8 mouse cellular contexts compared by ENCODE assay signal in genomic region chr1:59687493-59687892, GRCm38 (mm10). TPM values are rescaled to one million over a fixed set of nuclear protein-coding genes. Genes with fewer than 3 reads are reported as not detected.
DNase-seq lines count a peak whose midpoint lies in the region; ATAC-seq and TF ChIP-seq lines count a peak whose summit lies in the region.

No protein-coding gene starts in this region.

- peaks cover 24% of the 10 kb centered on the region for H3K4me1 ChIP-seq in forebrain, embryonic 10.5 days
- peaks cover 14% of the 10 kb centered on the region for H3K4me1 ChIP-seq in forebrain, embryonic 14.5 days (ENCODE audit: control insufficient read depth, insufficient read depth, low read length)
- peaks cover 14% of the 10 kb centered on the region for H3K4me1 ChIP-seq in lung, embryonic 16.5 days (replicated peaks; ENCODE audit: control insufficient read depth, insufficient read depth, low read length)
- peaks cover 3% of the 10 kb centered on the region for H3K4me1 ChIP-seq in lung, adult 2 months (ENCODE audit: control insufficient read depth, insufficient read depth, low read length)
- peaks cover 2% of the 10 kb centered on the region; the same call in 1 of the 2 replicates for H3K4me1 ChIP-seq in embryonic fibroblast, embryonic 13.5 days (ENCODE audit: control insufficient read depth, insufficient read depth, low read length)
- peaks cover 40% of the 10 kb centered on the region for H3K4me1 ChIP-seq in liver, embryonic 15.5 days (replicated peaks)

- no peak for ATAC-seq in forebrain, embryonic 14.5 days
- ATAC-seq in lung, embryonic 16.5 days (ENCODE audit: low read depth) = no peak
- no peak for ATAC-seq in liver, embryonic 15.5 days (ENCODE audit: insufficient read depth)

- 0 out of 2 replicates have a peak, but pooled peaks cover 10% of the 10 kb centered on the region for H3K27me3 ChIP-seq in forebrain, embryonic 10.5 days (ENCODE audit: poor library complexity, severe bottlenecking)
- H3K27me3 ChIP-seq in forebrain, embryonic 14.5 days (replicated peaks; ENCODE audit: control insufficient read depth, insufficient read depth, low read length) = no peaks in the 10 kb centered on the region
- H3K27me3 ChIP-seq in lung, embryonic 16.5 days (ENCODE audit: control insufficient read depth, insufficient read depth, low read depth, low read length) = no peaks in the 10 kb centered on the region
- peaks cover 8% of the 10 kb centered on the region for H3K27me3 ChIP-seq in liver, embryonic 15.5 days

- no peak for TF ChIP-seq POLR2A in lung, adult 2 months (IDR thresholded peaks at IDR 0.05; ENCODE audit: borderline replicate concordance, extremely low read depth, low read depth, low read length)
- no peak for TF ChIP-seq POLR2A in embryonic fibroblast, embryonic 13.5 days (IDR thresholded peaks at IDR 0.05; ENCODE audit: low read depth, low read length)

- no peak overlapping the region for H3K9ac ChIP-seq in forebrain, embryonic 14.5 days (ENCODE audit: low read length)
- H3K9ac ChIP-seq in lung, embryonic 16.5 days (ENCODE audit: low read length) = no peak overlapping the region
- no peak overlapping the region for H3K9ac ChIP-seq in liver, embryonic 15.5 days

- no peak overlapping the region for H3K27ac ChIP-seq in forebrain, embryonic 10.5 days
- no peak overlapping the region for H3K27ac ChIP-seq in forebrain, embryonic 14.5 days (ENCODE audit: low read depth, low read length)
- no peak overlapping the region for H3K27ac ChIP-seq in lung, embryonic 16.5 days (ENCODE audit: low read length)
- no peak overlapping the region for H3K27ac ChIP-seq in embryonic fibroblast, embryonic 13.5 days (ENCODE audit: insufficient read depth, low read length)
- no peak overlapping the region for H3K27ac ChIP-seq in liver, embryonic 15.5 days (replicated peaks)

- no peak for DNase-seq in forebrain, embryonic 10.5 days (ENCODE audit: extremely low spot score, low spot score)
- DNase-seq in forebrain, embryonic 14.5 days (ENCODE audit: low spot score) = no peak
- no peak for DNase-seq in lung, adult 2 months
- DNase-seq in spleen, postnatal 10 days (ENCODE audit: low spot score in 2 of 2) = no peak
- no peak for DNase-seq in layer of hippocampus, adult 8-10 months (ENCODE audit: low spot score in 2 of 2)

- TF ChIP-seq CTCF in lung, adult 2 months (IDR thresholded peaks at IDR 0.05; ENCODE audit: insufficient read depth, low read length) = no peak
- no peak for TF ChIP-seq CTCF in embryonic fibroblast, embryonic 13.5 days (IDR thresholded peaks at IDR 0.05; ENCODE audit: borderline replicate concordance, insufficient read depth, low read length)

- WGBS in forebrain, embryonic 10.5 days = 76% methylated on average over 1 of the region's 1 CpGs
- 83% methylated on average over 1 of the region's 1 CpGs for WGBS in forebrain, embryonic 14.5 days
- WGBS in lung, embryonic 16.5 days = 40% methylated on average over 1 of the region's 1 CpGs
- 31% methylated on average over 1 of the region's 1 CpGs for WGBS in lung, adult 2 months
- 27% methylated on average over 1 of the region's 1 CpGs for WGBS in liver, embryonic 15.5 days (ENCODE audit: insufficient replicate concordance)

- peak overlapping the region; percentile 90 for H3K4me3 ChIP-seq in forebrain, embryonic 10.5 days
- H3K4me3 ChIP-seq in forebrain, embryonic 14.5 days (ENCODE audit: low read depth, low read length) = no peak overlapping the region
- H3K4me3 ChIP-seq in lung, embryonic 16.5 days (ENCODE audit: low read length) = peak overlapping the region; percentile 4; the same call in 1 of the 2 replicates
- no peak overlapping the region for H3K4me3 ChIP-seq in lung, adult 2 months (replicated peaks; ENCODE audit: extremely low read depth, low read depth, low read length)
- peak overlapping the region; percentile 32 for H3K4me3 ChIP-seq in embryonic fibroblast, embryonic 13.5 days (ENCODE audit: insufficient read depth, low read length)
- peak overlapping the region; percentile 7; the same call in 1 of the 2 replicates for H3K4me3 ChIP-seq in liver, embryonic 15.5 days (replicated peaks)

- no peaks in the 10 kb centered on the region for H3K9me3 ChIP-seq in forebrain, embryonic 10.5 days
- H3K9me3 ChIP-seq in forebrain, embryonic 14.5 days (replicated peaks; ENCODE audit: control insufficient read depth, low read length) = no peaks in the 10 kb centered on the region
- no peaks in the 10 kb centered on the region for H3K9me3 ChIP-seq in lung, embryonic 16.5 days (ENCODE audit: control insufficient read depth, low read length)
- no peaks in the 10 kb centered on the region for H3K9me3 ChIP-seq in liver, embryonic 15.5 days (replicated peaks)

- H3K36me3 ChIP-seq in forebrain, embryonic 10.5 days (replicated peaks) = peaks cover 56% of the 10 kb centered on the region
- H3K36me3 ChIP-seq in forebrain, embryonic 14.5 days (ENCODE audit: control insufficient read depth, insufficient read depth, low read length) = peaks cover 10% of the 10 kb centered on the region
- peaks cover 7% of the 10 kb centered on the region for H3K36me3 ChIP-seq in lung, embryonic 16.5 days (ENCODE audit: control insufficient read depth, insufficient read depth, low read length)
- H3K36me3 ChIP-seq in liver, embryonic 15.5 days (replicated peaks) = peaks cover 26% of the 10 kb centered on the region

- H3K4me2 ChIP-seq in forebrain, embryonic 14.5 days (ENCODE audit: low read length) = no peak overlapping the region
- H3K4me2 ChIP-seq in lung, embryonic 16.5 days (ENCODE audit: low read depth, low read length) = peak overlapping the region; percentile 25
- peak overlapping the region; percentile 80 for H3K4me2 ChIP-seq in liver, embryonic 15.5 days

RNA-seq across cellular contexts. Expression of gene Nop58, which starts 2.7 kb away (rescaled TPM):
- polyA plus RNA-seq in forebrain, embryonic 10.5 days (2016; fragmentation: Nextera tagmentation; extraction: Ambion mirVana) = 355 and 367 TPM in 2 replicates
- polyA plus RNA-seq in forebrain, embryonic 14.5 days (2014; fragmentation: Nextera tagmentation; extraction: Ambion mirVana) = 137 and 152 TPM in 2 replicates
- 188 and 207 TPM in 2 replicates for polyA plus RNA-seq in lung, embryonic 16.5 days (2015; fragmentation: Nextera tagmentation; extraction: Ambion mirVana)
- 11.6 and 17.1 TPM in 2 replicates for polyA plus RNA-seq in lung, adult 2 months (2012; rRNA removed)
- 260 and 275 TPM in 2 replicates for polyA plus RNA-seq in embryonic fibroblast, embryonic 13.5 days (2011; ENCODE audit: insufficient read length, low read depth, missing spikeins)
- 106 and 112 TPM in 2 replicates for polyA plus RNA-seq in liver, embryonic 15.5 days (2015; fragmentation: Nextera tagmentation; extraction: Ambion mirVana)
- total RNA-seq in layer of hippocampus, adult 8-10 months (2022) = 10 to 100 TPM; 51.2 to 67.0 (median 56.5) TPM

RNA-seq across cellular contexts. Expression of gene Sumo1, which starts 16.9 kb away (rescaled TPM):
- 560 and 574 TPM in 2 replicates for polyA plus RNA-seq in forebrain, embryonic 10.5 days (2016; fragmentation: Nextera tagmentation; extraction: Ambion mirVana)
- 473 and 528 TPM in 2 replicates for polyA plus RNA-seq in forebrain, embryonic 14.5 days (2014; fragmentation: Nextera tagmentation; extraction: Ambion mirVana)
- 366 and 371 TPM in 2 replicates for polyA plus RNA-seq in lung, embryonic 16.5 days (2015; fragmentation: Nextera tagmentation; extraction: Ambion mirVana)
- polyA plus RNA-seq in lung, adult 2 months (2012; rRNA removed) = 10.4 and 16.2 TPM in 2 replicates
- 195 and 227 TPM in 2 replicates for polyA plus RNA-seq in embryonic fibroblast, embryonic 13.5 days (2011; ENCODE audit: insufficient read length, low read depth, missing spikeins)
- polyA plus RNA-seq in liver, embryonic 15.5 days (2015; fragmentation: Nextera tagmentation; extraction: Ambion mirVana) = 108 and 126 TPM in 2 replicates
- 100 to 1,000 TPM; 103 to 124 (median 113) TPM for total RNA-seq in layer of hippocampus, adult 8-10 months (2022)

Comparison
In these comparisons a context has a peak if more than half of its experiments do, and no peak if none do; other contexts are left out.
1. H3K4me3 ChIP-seq: peak in forebrain, embryonic 10.5 days (single experiment), lung, embryonic 16.5 days (single experiment), embryonic fibroblast, embryonic 13.5 days (single experiment) and liver, embryonic 15.5 days (single experiment); none in forebrain, embryonic 14.5 days (single experiment) and lung, adult 2 months (single experiment).